Mouse (Mus musculus) embryonic facial prominence, embryonic 10.5 days (tissue): ENCODE measurements around the gene Nxpe5. TPM values are rescaled to one million over a fixed set of nuclear protein-coding genes. Genes with fewer than 3 reads are reported as not detected.
A peak's percentile ranks its signal among the peaks of the same experiment; 100 is the strongest.
"Not testable (repeated sequence)": the region's sequence is repeated elsewhere in the genome, so short reads cannot be mapped to it uniquely, and the experiment has no call there.

Source experiments
- DNase-seq: peaks from one replicate; pipeline ENCODE4 v3.0.0-alpha.2; 2017; ENCODE audit warnings: low spot score
- H3K27ac ChIP-seq: fragments of 300-500 bp; sonication (generic); replicated peaks from 2 replicates; pipeline ENCODE4 v1.5.1; 2016; ENCODE audit warnings: mild to moderate bottlenecking
- H3K27me3 ChIP-seq: fragments of 300-500 bp; sonication (generic); replicated peaks from 2 replicates; pipeline ENCODE4 v1.6.1; 2016; ENCODE audit warnings: low read depth, mild to moderate bottlenecking; ENCODE audit not compliant: poor library complexity, severe bottlenecking
- H3K36me3 ChIP-seq: fragments of 300-500 bp; sonication (generic); replicated peaks from 2 replicates; pipeline ENCODE4 v1.6.1; 2016; ENCODE audit warnings: mild to moderate bottlenecking, moderate library complexity
- H3K4me1 ChIP-seq: fragments of 300-500 bp; sonication (generic); 2 replicates; pipeline ENCODE4 v1.6.1; 2016
- H3K4me3 ChIP-seq: fragments of 300-500 bp; sonication (generic); 2 replicates; pipeline ENCODE4 v1.5.1; 2016; ENCODE audit warnings: mild to moderate bottlenecking, moderate library complexity
- H3K9me3 ChIP-seq: fragments of 300-500 bp; sonication (generic); 2 replicates; pipeline ENCODE4 v1.6.1; 2016; ENCODE audit warnings: mild to moderate bottlenecking
- WGBS: fragments of 180-500 bp; shearing (Covaris S2); methylation state at CpG from one replicate; pipeline ENCODE4 v1.1.7; 2016; 5-methylcytosine and 5-hydroxymethylcytosine counted together
- polyA plus RNA-seq: library from polyadenylated mRNA; unstranded; fragments of >200 nt; fragmentation: Nextera tagmentation; extraction: Ambion mirVana; gene quantifications from 2 replicates; pipeline ENCODE4 v1.2.1, GENCODE M21; 2016

Nxpe5 gene
- polyA plus RNA-seq = not detected in 2 replicates

- H3K27ac ChIP-seq = no peak within 1 kb of the TSS
- no peaks in the 10 kb centered on the region for H3K36me3 ChIP-seq
- no peak for DNase-seq
- no peaks in the 10 kb centered on the region for H3K27me3 ChIP-seq
- H3K4me1 ChIP-seq = no peaks in the 10 kb centered on the region
- H3K4me3 ChIP-seq = no peak within 1 kb of the TSS
- WGBS = 59% methylated on average over 2 of the region's 2 CpGs
- no peaks in the 10 kb centered on the region for H3K9me3 ChIP-seq
These were observed at the start of gene Nxpe5 for GRCm38 (mm10) chr5:138225700-138226099. Gene Nxpe5, plus strand, starts transcription at chr5:138225898.

- Histone ChIP-seq H3K27me3 (no peaks in the 10 kb centered on the region), H3K4me3 (peak within 1 kb of the TSS; percentile 82), H3K4me1 (peaks cover 14% of the 10 kb centered on the region), H3K9me3 (no peaks in the 10 kb centered on the region), H3K27ac (peak within 1 kb of the TSS; percentile 92), H3K36me3 (peaks cover 58% of the 10 kb centered on the region)
- WGBS = under 1% methylated on average over 31 of the region's 31 CpGs
- DNase-seq = peak; percentile 83
These were observed 38.6 kb upstream of the Nxpe5 start, which contains the start of the genes Taf6 and Cnpy4 for GRCm38 (mm10) chr5:138186950-138187638. Gene Taf6, minus strand, starts transcription at chr5:138187451. Gene Cnpy4, plus strand, starts transcription at chr5:138187485.

GRCm38 (mm10) chr5:138187661-138188306 lies 37.9 kb upstream of the Nxpe5 start:
- Histone ChIP-seq H3K36me3 (peaks cover 58% of the 10 kb centered on the region), H3K27me3 (no peaks in the 10 kb centered on the region), H3K4me1 (peaks cover 14% of the 10 kb centered on the region), H3K27ac (peak overlapping the region; percentile 92), H3K4me3 (peak overlapping the region; percentile 82), H3K9me3 (no peaks in the 10 kb centered on the region)
- DNase-seq = peak; percentile 72
- under 1% methylated on average over 10 of the region's 10 CpGs for WGBS

GRCm38 (mm10) chr5:138193771-138194727 lies 31.6 kb upstream of the Nxpe5 start, which contains the start of gene Mblac1:
Gene Mblac1, plus strand, starts transcription at chr5:138194314.
- DNase-seq = peak; percentile 85
- Histone ChIP-seq H3K36me3 (peaks cover 46% of the 10 kb centered on the region), H3K9me3 (no peaks in the 10 kb centered on the region), H3K4me3 (peak within 1 kb of the TSS; percentile 76), H3K4me1 (peaks cover 19% of the 10 kb centered on the region), H3K27ac (peak within 1 kb of the TSS; percentile 92), H3K27me3 (no peaks in the 10 kb centered on the region)
- 8% methylated on average over 54 of the region's 54 CpGs for WGBS

- peaks cover 19% of the 10 kb centered on the region for H3K4me1 ChIP-seq
These were observed 30.8 kb upstream of the Nxpe5 start for GRCm38 (mm10) chr5:138194755-138195345.

GRCm38 (mm10) chr5:138195463-138195862 lies 30.2 kb upstream of the Nxpe5 start:
- peak overlapping the region; percentile 76 for H3K4me3 ChIP-seq
- 82% methylated on average over 7 of the region's 7 CpGs for WGBS
- no peak for DNase-seq
- peaks cover 19% of the 10 kb centered on the region for H3K4me1 ChIP-seq
- no peaks in the 10 kb centered on the region for H3K27me3 ChIP-seq
- no peaks in the 10 kb centered on the region for H3K9me3 ChIP-seq
- H3K27ac ChIP-seq = 0 out of 2 replicates have a peak overlapping the region, but pooled peaks have one; percentile 92
- H3K36me3 ChIP-seq = peaks cover 32% of the 10 kb centered on the region

More at GRCm38 (mm10) chr5:138194755-138195345, 30.8 kb upstream of the Nxpe5 start:
- Histone ChIP-seq H3K27ac (peak overlapping the region; percentile 92), H3K4me3 (peak overlapping the region; percentile 76), H3K9me3 (no peaks in the 10 kb centered on the region), H3K27me3 (no peaks in the 10 kb centered on the region), H3K36me3 (peaks cover 38% of the 10 kb centered on the region)
- 3% methylated on average over 29 of the region's 29 CpGs for WGBS
- peak; percentile 65 for DNase-seq

GRCm38 (mm10) chr5:138199576-138199975 lies 26.1 kb upstream of the Nxpe5 start:
- no peak overlapping the region for H3K4me3 ChIP-seq
- DNase-seq = no peak
- WGBS = 18% methylated on average over 1 of the region's 1 CpGs
- peaks cover 4% of the 10 kb centered on the region for H3K9me3 ChIP-seq
- no peaks in the 10 kb centered on the region for H3K27me3 ChIP-seq
- no peaks in the 10 kb centered on the region for H3K36me3 ChIP-seq
- peaks cover 10% of the 10 kb centered on the region for H3K4me1 ChIP-seq
- no peak overlapping the region for H3K27ac ChIP-seq

- Histone ChIP-seq H3K4me1 (no peaks in the 10 kb centered on the region), H3K36me3 (no peaks in the 10 kb centered on the region), H3K4me3 (no peak overlapping the region), H3K9me3 (peaks cover 12% of the 10 kb centered on the region), H3K27me3 (no peaks in the 10 kb centered on the region), H3K27ac (no peak overlapping the region)
- 81% methylated on average over 3 of the region's 3 CpGs for WGBS
- DNase-seq = no peak
These were observed 23.6 kb upstream of the Nxpe5 start for GRCm38 (mm10) chr5:138202086-138202485.

- Histone ChIP-seq H3K27ac (no peak overlapping the region), H3K36me3 (no peaks in the 10 kb centered on the region), H3K4me1 (no peaks in the 10 kb centered on the region), H3K27me3 (no peaks in the 10 kb centered on the region), H3K9me3 (peaks cover 18% of the 10 kb centered on the region), H3K4me3 (no peak overlapping the region)
- 77% methylated on average over 1 of the region's 1 CpGs for WGBS
- DNase-seq = no peak
These were observed 18.4 kb upstream of the Nxpe5 start for GRCm38 (mm10) chr5:138207253-138207652.

GRCm38 (mm10) chr5:138207873-138208272 lies 17.8 kb upstream of the Nxpe5 start:
- Histone ChIP-seq H3K4me1 (no peaks in the 10 kb centered on the region), H3K4me3 (no peak overlapping the region), H3K9me3 (peaks cover 18% of the 10 kb centered on the region), H3K27me3 (no peaks in the 10 kb centered on the region), H3K36me3 (no peaks in the 10 kb centered on the region), H3K27ac (no peak overlapping the region)
- no peak for DNase-seq
- 85% methylated on average over 4 of the region's 4 CpGs for WGBS

GRCm38 (mm10) chr5:138216632-138217031 lies 9.1 kb upstream of the Nxpe5 start:
- H3K4me3 ChIP-seq, H3K27me3 ChIP-seq, H3K36me3 ChIP-seq, H3K27ac ChIP-seq, H3K4me1 ChIP-seq, DNase-seq: not testable (repeated sequence)
- H3K9me3 ChIP-seq = peaks cover 39% of the 10 kb centered on the region
- WGBS = 92% methylated on average over 13 of the region's 13 CpGs

GRCm38 (mm10) chr5:138219864-138220263 lies 5.8 kb upstream of the Nxpe5 start:
- Histone ChIP-seq H3K9me3 (peaks cover 23% of the 10 kb centered on the region), H3K27ac (no peak overlapping the region), H3K36me3 (no peaks in the 10 kb centered on the region), H3K4me3 (no peak overlapping the region), H3K4me1 (no peaks in the 10 kb centered on the region), H3K27me3 (no peaks in the 10 kb centered on the region)
- WGBS = 75% methylated on average over 2 of the region's 2 CpGs
- no peak for DNase-seq
